Mouse (Mus musculus): ENCODE data around the gene Guca1b. TPM values are rescaled to one million over a fixed set of nuclear protein-coding genes. Genes with fewer than 3 reads are reported as not detected.

Gene Guca1b
- 2.0 TPM for polyA plus RNA-seq (2014; fragmentation: Illumina TruSeq; extraction: RNeasy Lipid Tissue Mini Kit (QIAGEN cat#74804); ENCODE audit: low read depth, low replicate concordance)

GRCm38 (mm10) chr17:47385145-47385544 is at the start of gene Guca1b:
Gene Guca1b, plus strand, starts transcription at chr17:47385393.

DNA sequence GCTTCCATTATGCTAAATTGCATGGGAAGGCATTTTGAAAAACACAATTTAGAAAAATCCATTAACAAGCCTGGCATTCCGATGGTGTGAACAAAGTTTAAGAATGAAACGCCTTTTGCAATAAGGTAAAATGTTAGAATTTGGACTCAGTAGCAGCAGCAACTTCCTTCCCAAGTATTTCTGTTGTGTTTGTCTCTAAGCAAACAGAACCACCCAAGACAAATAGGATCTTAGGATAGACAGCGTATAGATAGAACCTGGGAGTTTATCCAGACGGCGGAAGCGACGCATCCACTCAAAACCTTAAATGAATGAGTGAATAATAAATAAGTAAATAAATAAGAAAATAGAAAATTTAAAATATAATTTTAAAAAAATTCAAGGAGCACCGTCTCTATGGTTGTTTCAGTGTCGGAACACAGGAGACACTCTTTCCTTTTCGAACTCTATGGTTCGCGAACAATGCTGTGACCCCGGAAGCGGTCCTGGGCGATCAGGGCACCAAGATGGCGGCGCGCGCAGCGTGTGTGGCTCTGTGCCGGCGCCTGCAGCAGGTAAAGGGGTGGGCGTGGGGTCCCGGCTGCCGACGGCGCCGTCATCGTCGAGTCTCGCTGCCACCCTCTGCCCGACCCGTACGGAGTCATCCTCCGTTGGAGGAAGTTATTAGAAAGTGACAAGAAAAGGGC is 16.6 kb upstream of the Guca1b start, which contains the start of gene Mrps10:
TSS of gene Mrps10 (plus strand) at position 487 of the 686 bp plus-strand sequence.

DNA sequence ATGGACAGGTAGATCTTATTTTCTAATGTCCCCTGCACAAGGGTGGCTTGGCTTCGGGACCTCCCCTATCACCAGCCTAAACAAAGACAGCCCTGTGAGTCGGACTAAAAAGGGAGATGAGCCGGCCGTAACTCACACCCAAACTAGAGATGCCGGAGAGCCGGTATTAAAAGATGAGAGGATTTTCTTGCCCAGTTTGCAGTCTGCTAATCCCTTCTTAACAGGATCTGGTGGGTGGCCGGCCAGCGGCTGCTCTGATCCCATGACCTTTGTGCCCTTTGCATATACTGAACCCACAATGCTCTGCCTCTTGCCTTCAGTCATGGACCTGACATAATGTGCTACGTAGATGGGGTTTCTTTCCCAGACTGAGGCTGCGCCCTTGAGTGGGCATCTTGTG is 15.3 kb downstream of the Guca1b start, which contains the start of gene Guca1a:
TSS of gene Guca1a (minus strand) at position 134 of the 400 bp plus-strand sequence.

DNA sequence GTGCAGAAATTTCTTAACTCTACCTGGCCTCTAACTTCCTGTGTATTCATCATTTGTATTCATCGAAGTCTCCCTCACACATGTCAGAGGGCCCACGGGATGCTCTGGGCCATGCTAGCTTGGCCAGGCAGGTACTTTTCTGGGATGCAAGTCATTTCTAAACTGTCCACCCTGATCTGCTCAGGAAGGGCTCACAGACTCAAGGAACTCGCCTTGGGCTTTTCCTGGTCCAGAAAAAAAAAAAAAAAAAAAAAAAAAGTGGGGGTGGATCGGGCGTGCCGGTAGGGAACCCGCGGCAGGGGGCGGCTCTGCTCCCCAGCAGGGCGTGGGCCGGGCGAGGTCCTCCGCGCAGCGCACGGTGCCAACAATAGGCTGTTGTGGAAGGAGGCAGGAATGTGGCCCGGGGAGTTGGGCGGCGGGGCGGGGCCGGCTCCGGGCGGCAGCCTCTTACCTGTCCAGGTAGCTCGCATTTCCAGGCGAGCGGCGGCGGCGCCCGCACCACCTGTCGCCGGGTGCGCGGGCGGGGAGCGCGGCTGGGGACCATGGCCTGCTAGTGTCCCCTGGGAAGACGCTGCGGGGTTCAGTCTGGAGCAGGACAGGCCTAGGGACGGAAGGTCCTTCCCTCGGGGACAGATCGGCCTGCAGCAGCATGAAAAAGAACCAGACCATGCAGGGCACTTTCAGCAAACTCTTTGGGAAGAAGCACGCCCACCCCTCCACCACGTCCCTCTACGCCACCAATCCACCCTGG is 51.1 kb downstream of the Guca1b start, which contains the start of gene AI661453:
TSS of gene AI661453 (plus strand) at position 460 of the 751 bp plus-strand sequence.

GRCm38 (mm10) chr17:47436907-47437547 is 51.8 kb downstream of the Guca1b start, which contains the start of gene 1700001C19Rik:
Gene 1700001C19Rik, minus strand, starts transcription at chr17:47437376.

Other genes with a start within 250 kb of the Guca1b start
- gene Mrps10, start 16.5 kb upstream of the Guca1b start, polyA plus RNA-seq (2014; fragmentation: Illumina TruSeq; extraction: RNeasy Lipid Tissue Mini Kit (QIAGEN cat#74804); ENCODE audit: low read depth, low replicate concordance): 36.1 TPM
- gene Guca1a, start 15.2 kb downstream of the Guca1b start, polyA plus RNA-seq (2014; fragmentation: Illumina TruSeq; extraction: RNeasy Lipid Tissue Mini Kit (QIAGEN cat#74804); ENCODE audit: low read depth, low replicate concordance): not detected
- gene AI661453, start 51.2 kb downstream of the Guca1b start, polyA plus RNA-seq (2014; fragmentation: Illumina TruSeq; extraction: RNeasy Lipid Tissue Mini Kit (QIAGEN cat#74804); ENCODE audit: low read depth, low replicate concordance): 1.5 TPM
- not detected for gene 1700001C19Rik, start 52.0 kb downstream of the Guca1b start, polyA plus RNA-seq (2014; fragmentation: Illumina TruSeq; extraction: RNeasy Lipid Tissue Mini Kit (QIAGEN cat#74804); ENCODE audit: low read depth, low replicate concordance)
- 13.7 TPM for gene Taf8, start 116.9 kb downstream of the Guca1b start, polyA plus RNA-seq (2014; fragmentation: Illumina TruSeq; extraction: RNeasy Lipid Tissue Mini Kit (QIAGEN cat#74804); ENCODE audit: low read depth, low replicate concordance)
- 62.7 TPM for gene Ccnd3, start 119.7 kb downstream of the Guca1b start, polyA plus RNA-seq (2014; fragmentation: Illumina TruSeq; extraction: RNeasy Lipid Tissue Mini Kit (QIAGEN cat#74804); ENCODE audit: low read depth, low replicate concordance)
- 16.3 TPM for gene Bysl, start 226.1 kb downstream of the Guca1b start, polyA plus RNA-seq (2014; fragmentation: Illumina TruSeq; extraction: RNeasy Lipid Tissue Mini Kit (QIAGEN cat#74804); ENCODE audit: low read depth, low replicate concordance)
- 19.7 TPM for gene Med20, start 226.2 kb downstream of the Guca1b start, polyA plus RNA-seq (2014; fragmentation: Illumina TruSeq; extraction: RNeasy Lipid Tissue Mini Kit (QIAGEN cat#74804); ENCODE audit: low read depth, low replicate concordance)
- gene Gm20517, start 226.2 kb downstream of the Guca1b start, polyA plus RNA-seq (2014; fragmentation: Illumina TruSeq; extraction: RNeasy Lipid Tissue Mini Kit (QIAGEN cat#74804); ENCODE audit: low read depth, low replicate concordance): 2.2 TPM
- 2.6 TPM for gene Usp49, start 245.3 kb downstream of the Guca1b start, polyA plus RNA-seq (2014; fragmentation: Illumina TruSeq; extraction: RNeasy Lipid Tissue Mini Kit (QIAGEN cat#74804); ENCODE audit: low read depth, low replicate concordance)

All from heart, adult 10 weeks (tissue).